9 mouse cellular contexts compared by ENCODE assay signal in genomic region chr10:75326553-75326952, GRCm38 (mm10). TPM values are rescaled to one million over a fixed set of nuclear protein-coding genes. Genes with fewer than 3 reads are reported as not detected.
DNase-seq lines count a peak whose midpoint lies in the region; ATAC-seq lines count a peak whose summit lies in the region.
"Had no signal": no experiment of that assay in that cellular context is flagged by ENCODE, and none has a peak within 500 bp of the region (broad histone marks: within the 10 kb centered on the region; RNA-seq: fewer than 3 reads in every experiment).

No protein-coding gene starts in this region.

- H3K4me2 ChIP-seq in forebrain, embryonic 12.5 days: no peak overlapping the region

- peak; percentile 87 for DNase-seq in CD4-positive helper T cell, adult 2 months (ENCODE audit: low read depth, low spot score)
- peak; percentile 84 for DNase-seq in T-cell, adult 2 months (ENCODE audit: low spot score)
- DNase-seq in induced T-regulatory cell, adult 2 months (ENCODE audit: low read depth): peak; percentile 88
- DNase-seq in lung, postnatal 4 days: peak; percentile 63 to 73
- no peak for DNase-seq in cerebellum, adult 11 months
- DNase-seq in layer of hippocampus, postnatal 10 days (ENCODE audit: low spot score in 2 of 2): no peak
- DNase-seq in testis, postnatal 10 days (ENCODE audit: low spot score): no peak

- H3K9ac ChIP-seq in forebrain, embryonic 12.5 days: no peak overlapping the region

- no peak overlapping the region for H3K4me3 ChIP-seq in forebrain, embryonic 12.5 days (replicated peaks)

- H3K36me3 ChIP-seq in forebrain, embryonic 12.5 days (replicated peaks): no peaks in the 10 kb centered on the region

- peaks cover 2% of the 10 kb centered on the region; the same call in 1 of the 2 replicates for H3K4me1 ChIP-seq in forebrain, embryonic 12.5 days

- no peaks in the 10 kb centered on the region for H3K27me3 ChIP-seq in forebrain, embryonic 12.5 days

- ATAC-seq in forebrain, embryonic 12.5 days (ENCODE audit: low FRiP score): no peak

- H3K27ac ChIP-seq in forebrain, embryonic 12.5 days: no peak overlapping the region
- H3K27ac ChIP-seq: macrophage had no signal

- H3K9me3 ChIP-seq in forebrain, embryonic 12.5 days: no peaks in the 10 kb centered on the region

- 77% methylated on average over 3 of the region's 3 CpGs for WGBS in forebrain, embryonic 12.5 days

RNA-seq across cellular contexts. Expression of gene Adora2a, which starts 9.9 kb away (rescaled TPM):
- 1 to 10 TPM; 3.2 to 5.0 TPM for total RNA-seq in layer of hippocampus, postnatal 10 days (2021)
- polyA plus RNA-seq in forebrain, embryonic 12.5 days (2016; fragmentation: Nextera tagmentation; extraction: Ambion mirVana): 3.2 and 3.6 TPM in 2 replicates

Comparison
In these comparisons a context has a peak if more than half of its experiments do, and no peak if none do; other contexts are left out.
1. DNase-seq: peak in CD4-positive helper T cell, adult 2 months (single experiment), T-cell, adult 2 months (single experiment), induced T-regulatory cell, adult 2 months (single experiment) and lung, postnatal 4 days (2 of 2); none in cerebellum, adult 11 months (single experiment), layer of hippocampus, postnatal 10 days (0 of 2) and testis, postnatal 10 days (single experiment).